Mouse (Mus musculus) neural tube, embryonic 10.5 days (tissue): ENCODE data around the gene Csn2.

Experiments used
- DNase-seq: peaks from one replicate; pipeline ENCODE4 v3.0.0-alpha.2; 2017; ENCODE audit warnings: low spot score; ENCODE audit errors: extremely low spot score

Gene Csn2

DNA sequence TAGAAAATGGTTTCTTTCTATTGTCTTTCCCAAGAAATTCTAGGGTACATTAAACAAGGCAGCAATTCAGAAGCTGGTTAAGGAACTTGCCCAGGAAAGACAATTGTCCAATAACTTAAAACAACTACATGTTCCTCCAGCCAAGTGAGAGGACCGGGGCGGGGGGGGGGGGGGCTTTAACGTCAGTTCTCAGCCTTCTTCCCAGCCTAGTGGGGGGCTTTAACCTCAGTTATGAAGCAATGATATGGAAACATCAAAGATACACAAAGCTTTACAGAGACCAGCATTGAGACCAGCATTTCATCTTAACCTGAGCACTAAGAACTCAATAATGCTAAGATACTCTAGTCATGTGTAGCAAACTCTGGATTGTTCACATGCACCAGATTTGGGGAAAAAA is at the start of gene Csn2:
Csn2 (minus strand) TSS at position 101 of the 400 bp plus-strand sequence.
- no peak for DNase-seq

DNA sequence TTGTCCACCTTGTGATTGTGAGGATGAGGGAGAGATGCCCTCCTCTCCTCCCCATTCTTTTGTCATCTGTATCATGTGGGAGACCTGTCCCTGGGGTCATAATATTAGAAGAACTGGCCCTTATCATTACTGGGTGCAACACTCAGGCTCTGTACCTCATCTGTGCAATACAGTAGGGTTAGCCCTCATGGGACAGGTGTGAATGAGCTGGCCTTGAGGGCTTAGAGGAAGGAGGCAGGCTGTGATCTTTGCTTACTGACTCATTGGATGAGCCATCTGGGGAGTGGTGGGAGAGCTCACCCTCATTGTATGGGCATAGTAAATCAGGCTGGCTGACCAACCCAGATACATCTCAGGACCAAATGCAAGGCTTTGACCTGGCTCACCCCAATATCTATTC is 35.4 kb upstream of the Csn2 start:
- no peak for DNase-seq

DNA sequence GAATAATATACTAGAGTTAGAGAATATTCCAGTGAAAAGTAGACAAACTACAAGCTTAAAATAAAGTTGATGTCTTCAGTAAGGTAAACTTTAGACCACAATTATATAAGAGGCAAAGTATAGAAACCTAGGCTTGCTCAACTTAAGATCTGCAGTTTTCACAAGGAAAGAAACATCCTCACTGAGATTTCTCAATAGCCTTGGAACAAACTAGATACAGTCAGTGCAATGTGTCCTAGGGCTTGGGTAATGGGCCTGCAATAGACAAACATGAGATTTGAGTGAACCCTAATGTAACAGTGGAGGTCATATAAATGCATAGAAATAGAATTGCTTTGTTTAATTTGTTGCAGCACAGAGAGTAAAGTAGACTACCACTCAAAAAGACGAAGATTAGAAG is 6.5 kb upstream of the Csn2 start:
- DNase-seq: no peak

DNA sequence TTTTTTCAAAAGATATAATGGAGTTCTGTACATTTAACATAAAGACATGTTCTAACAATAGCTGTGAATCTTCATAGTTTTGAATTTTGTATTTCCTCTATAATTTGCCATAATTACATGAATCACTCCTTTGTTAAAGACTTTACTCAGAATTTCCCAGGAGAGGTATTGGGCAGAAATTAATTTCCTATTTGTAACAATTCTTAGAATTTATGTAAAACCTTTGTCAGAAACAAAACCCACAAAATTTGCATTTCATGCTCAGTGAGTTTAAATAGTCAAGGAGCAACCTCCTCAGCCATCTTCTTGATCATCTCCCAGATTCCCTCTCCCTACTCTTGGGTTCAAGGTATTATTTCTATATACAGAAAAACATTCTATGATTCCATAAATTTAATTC is 33.5 kb downstream of the Csn2 start, which contains the start of gene Csn1s1:
Csn1s1 (plus strand) TSS at position 301 of the 400 bp plus-strand sequence.
- no peak for DNase-seq

DNA sequence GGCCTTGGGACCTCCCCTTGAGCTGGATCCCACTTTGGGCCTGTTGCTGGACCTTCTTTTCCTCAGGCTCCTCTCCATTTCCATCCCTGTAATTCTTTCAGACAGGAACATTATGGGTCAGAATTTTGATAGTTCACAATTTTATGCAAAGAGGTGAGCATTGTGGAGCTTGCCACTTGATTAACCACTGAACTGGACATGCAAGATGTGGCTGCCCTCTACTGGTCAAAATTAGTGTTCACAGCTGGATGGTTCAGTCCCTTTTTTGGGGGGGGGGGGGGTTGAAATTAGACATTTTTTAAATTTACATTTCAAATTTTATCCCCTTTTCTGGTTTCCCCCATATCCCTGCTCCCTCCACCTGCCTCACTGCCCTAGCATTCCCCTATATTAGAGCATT is 56.6 kb downstream of the Csn2 start:
- DNase-seq: no peak
